Comparison of ENCODE assay signal across 10 mouse cellular contexts in the genomic region with DNA sequence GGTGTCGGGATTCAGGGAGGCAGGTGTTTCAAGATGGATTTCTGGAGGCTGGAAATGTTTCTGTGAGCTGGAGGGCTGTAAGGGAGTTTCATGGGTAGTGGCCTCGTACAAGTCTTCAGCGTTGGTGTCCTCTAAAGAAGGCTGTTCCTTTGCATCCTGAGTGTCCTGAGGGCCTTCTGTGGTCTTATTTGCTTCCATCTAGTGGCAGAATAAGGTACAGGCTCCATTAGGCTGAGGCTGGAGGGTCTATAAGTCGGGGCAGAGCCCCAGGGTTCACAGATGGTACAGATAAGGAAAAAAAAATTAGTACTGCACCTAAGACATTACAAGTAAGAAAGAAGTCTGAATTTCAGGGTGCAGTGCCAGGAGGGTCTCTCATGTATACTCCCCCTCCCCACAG. TPM values are rescaled to one million over a fixed set of nuclear protein-coding genes. Genes with fewer than 3 reads are reported as not detected.
A peak's percentile ranks its signal among the peaks of the same experiment; 100 is the strongest.
DNase-seq lines count a peak whose midpoint lies in the region; ATAC-seq and TF ChIP-seq lines count a peak whose summit lies in the region.
"Had no signal": no experiment of that assay in that cellular context is flagged by ENCODE, and none has a peak within 500 bp of the region (broad histone marks: within the 10 kb centered on the region; RNA-seq: fewer than 3 reads in every experiment).

No protein-coding gene starts in this region.

- H3K27me3 ChIP-seq in embryonic facial prominence, embryonic 11.5 days (ENCODE audit: control insufficient read depth, insufficient read depth, low read length): peaks cover 6% of the 10 kb centered on the region
- H3K27me3 ChIP-seq in embryonic facial prominence, embryonic 10.5 days (replicated peaks; ENCODE audit: low read depth, poor library complexity, severe bottlenecking): peaks cover 86% of the 10 kb centered on the region
- H3K27me3 ChIP-seq in liver, postnatal 0 days (ENCODE audit: insufficient read depth, low read length): peaks cover 41% of the 10 kb centered on the region

- H3K4me3 ChIP-seq in embryonic facial prominence, embryonic 11.5 days (ENCODE audit: low read depth, low read length): no peak overlapping the region
- H3K4me3 ChIP-seq in embryonic facial prominence, embryonic 10.5 days: no peak overlapping the region
- no peak overlapping the region for H3K4me3 ChIP-seq in liver, postnatal 0 days (ENCODE audit: low read depth, low read length)

- H3K36me3 ChIP-seq in embryonic facial prominence, embryonic 11.5 days (replicated peaks; ENCODE audit: control insufficient read depth, insufficient read depth, low read depth, low read length): no peaks in the 10 kb centered on the region
- no peaks in the 10 kb centered on the region for H3K36me3 ChIP-seq in embryonic facial prominence, embryonic 10.5 days (replicated peaks)
- H3K36me3 ChIP-seq in liver, postnatal 0 days (replicated peaks; ENCODE audit: insufficient read depth, low read length): no peaks in the 10 kb centered on the region

- no peak overlapping the region for H3K27ac ChIP-seq in embryonic facial prominence, embryonic 11.5 days (replicated peaks; ENCODE audit: low read depth, low read length)
- H3K27ac ChIP-seq in embryonic facial prominence, embryonic 10.5 days (replicated peaks): no peak overlapping the region
- no peak overlapping the region for H3K27ac ChIP-seq in liver, postnatal 0 days (ENCODE audit: low read depth)

- peak; percentile 62 for TF ChIP-seq CTCF in liver, postnatal 0 days (IDR thresholded peaks at IDR 0.05; ENCODE audit: low read depth)

- TF ChIP-seq EP300 in liver, postnatal 0 days (IDR thresholded peaks at IDR 0.05; ENCODE audit: low read depth): no peak

- WGBS in embryonic facial prominence, embryonic 11.5 days: 24% methylated on average over 4 of the region's 4 CpGs
- 31% methylated on average over 4 of the region's 4 CpGs for WGBS in embryonic facial prominence, embryonic 10.5 days
- WGBS in liver, postnatal 0 days (ENCODE audit: insufficient replicate concordance): 12% methylated on average over 4 of the region's 4 CpGs

- H3K4me2 ChIP-seq in embryonic facial prominence, embryonic 11.5 days (ENCODE audit: low read depth, low read length): no peak overlapping the region
- no peak overlapping the region for H3K4me2 ChIP-seq in liver, postnatal 0 days (ENCODE audit: low read depth, low read length)

- ATAC-seq in embryonic facial prominence, embryonic 11.5 days (replicated peaks; ENCODE audit: insufficient number of reproducible peaks, low FRiP score, low TSS enrichment, low read depth): no peak
- no peak for ATAC-seq in liver, postnatal 0 days
- ATAC-seq in megakaryocyte progenitor cell, adult 5-6 weeks (replicated peaks; ENCODE audit: poor library complexity): peak; percentile 51
- no peak for ATAC-seq in megakaryocyte-erythroid progenitor cell, adult 5-6 weeks (replicated peaks; ENCODE audit: low FRiP score, low TSS enrichment, poor library complexity, severe bottlenecking)

- H3K9me3 ChIP-seq in embryonic facial prominence, embryonic 11.5 days (replicated peaks; ENCODE audit: control insufficient read depth, low read length): no peaks in the 10 kb centered on the region
- H3K9me3 ChIP-seq in embryonic facial prominence, embryonic 10.5 days: no peaks in the 10 kb centered on the region
- H3K9me3 ChIP-seq in liver, postnatal 0 days (ENCODE audit: low read length): no peaks in the 10 kb centered on the region

- H3K9ac ChIP-seq in embryonic facial prominence, embryonic 11.5 days (replicated peaks; ENCODE audit: low read length): no peak overlapping the region
- no peak overlapping the region for H3K9ac ChIP-seq in liver, postnatal 0 days (replicated peaks)

- peak; percentile 45 for DNase-seq in embryonic facial prominence, embryonic 11.5 days (ENCODE audit: low spot score)
- DNase-seq in embryonic facial prominence, embryonic 10.5 days (ENCODE audit: low spot score): no peak
- no peak for DNase-seq in liver, postnatal 0 days
- DNase-seq in liver: no peak
- peak; percentile 44 for DNase-seq in NIH3T3 (ENCODE audit: low read depth)
- no peak for DNase-seq in gastrocnemius, postnatal 10 days

- no peaks in the 10 kb centered on the region for H3K4me1 ChIP-seq in embryonic facial prominence, embryonic 11.5 days (ENCODE audit: control insufficient read depth, insufficient read depth, low read length)
- peaks cover 24% of the 10 kb centered on the region for H3K4me1 ChIP-seq in embryonic facial prominence, embryonic 10.5 days
- peaks cover 10% of the 10 kb centered on the region for H3K4me1 ChIP-seq in liver, postnatal 0 days (ENCODE audit: insufficient read depth)

RNA-seq across cellular contexts. Expression of gene Tmem8b, which starts 2.4 kb away (rescaled TPM):
- 2.1 and 3.2 TPM in 2 replicates for polyA plus RNA-seq in embryonic facial prominence, embryonic 11.5 days (2014; fragmentation: Nextera tagmentation; extraction: Ambion mirVana)
- polyA plus RNA-seq in embryonic facial prominence, embryonic 10.5 days (2016; fragmentation: Nextera tagmentation; extraction: Ambion mirVana): 4.0 and 5.1 TPM in 2 replicates
- 0.29 and 0.33 TPM in 2 replicates for polyA plus RNA-seq in liver, postnatal 0 days (2015; fragmentation: Nextera tagmentation; extraction: Ambion mirVana)
- total RNA-seq in megakaryocyte progenitor cell, adult 5-6 weeks (2015): 0.47 and 0.95 TPM in 2 replicates
- total RNA-seq in megakaryocyte progenitor cell, adult 5-6 weeks (2017): 0.25 and 0.61 TPM in 2 replicates
- 1.2 and 2.5 TPM in 2 replicates for total RNA-seq in megakaryocyte-erythroid progenitor cell, adult 5-6 weeks (2014; fragmentation: Nextera tagmentation)
- 0.38 and 1.6 TPM in 2 replicates for total RNA-seq in megakaryocyte-erythroid progenitor cell, adult 5-6 weeks (2017)
- 10 to 100 TPM in 1 of 2 experiments, 1 to 10 TPM in 1; 9.1 to 10.8 TPM for total RNA-seq in gastrocnemius, postnatal 10 days (2021)

RNA-seq across cellular contexts. Expression of gene Fam221b, which starts 2.5 kb away (rescaled TPM):
- 2.8 and 3.0 TPM in 2 replicates for polyA plus RNA-seq in embryonic facial prominence, embryonic 11.5 days (2014; fragmentation: Nextera tagmentation; extraction: Ambion mirVana)
- 1.4 and 1.7 TPM in 2 replicates for polyA plus RNA-seq in embryonic facial prominence, embryonic 10.5 days (2016; fragmentation: Nextera tagmentation; extraction: Ambion mirVana)
- 1.7 and 1.8 TPM in 2 replicates for polyA plus RNA-seq in liver, postnatal 0 days (2015; fragmentation: Nextera tagmentation; extraction: Ambion mirVana)
- 0.07 TPM in 2 replicates for total RNA-seq in megakaryocyte progenitor cell, adult 5-6 weeks (2015)
- 0.44 and 0.62 TPM in 2 replicates for total RNA-seq in megakaryocyte progenitor cell, adult 5-6 weeks (2017)
- not detected in 2 replicates for total RNA-seq in megakaryocyte-erythroid progenitor cell, adult 5-6 weeks (2014; fragmentation: Nextera tagmentation)
- 0.15 and 0.28 TPM in 2 replicates for total RNA-seq in megakaryocyte-erythroid progenitor cell, adult 5-6 weeks (2017)
- under 1 TPM; 0.18 to 0.26 TPM for total RNA-seq in gastrocnemius, postnatal 10 days (2021)

RNA-seq across cellular contexts. Expression of gene Hint2, which starts 10.1 kb away (rescaled TPM):
- 76.3 and 84.7 TPM in 2 replicates for polyA plus RNA-seq in embryonic facial prominence, embryonic 11.5 days (2014; fragmentation: Nextera tagmentation; extraction: Ambion mirVana)
- 71.7 and 72.8 TPM in 2 replicates for polyA plus RNA-seq in embryonic facial prominence, embryonic 10.5 days (2016; fragmentation: Nextera tagmentation; extraction: Ambion mirVana)
- polyA plus RNA-seq in liver, postnatal 0 days (2015; fragmentation: Nextera tagmentation; extraction: Ambion mirVana): 159 and 186 TPM in 2 replicates
- 36.5 and 52.7 TPM in 2 replicates for total RNA-seq in megakaryocyte progenitor cell, adult 5-6 weeks (2015)
- total RNA-seq in megakaryocyte progenitor cell, adult 5-6 weeks (2017): 43.1 and 58.6 TPM in 2 replicates
- total RNA-seq in megakaryocyte-erythroid progenitor cell, adult 5-6 weeks (2014; fragmentation: Nextera tagmentation): 70.7 and 73.0 TPM in 2 replicates
- 43.1 and 63.0 TPM in 2 replicates for total RNA-seq in megakaryocyte-erythroid progenitor cell, adult 5-6 weeks (2017)
- total RNA-seq in gastrocnemius, postnatal 10 days (2021): 10 to 100 TPM; 51.3 to 57.6 TPM

RNA-seq across cellular contexts. Expression of gene Spag8, which starts 13.0 kb away (rescaled TPM):
- polyA plus RNA-seq in embryonic facial prominence, embryonic 11.5 days (2014; fragmentation: Nextera tagmentation; extraction: Ambion mirVana): 1.1 and 1.8 TPM in 2 replicates
- 1.8 and 2.0 TPM in 2 replicates for polyA plus RNA-seq in embryonic facial prominence, embryonic 10.5 days (2016; fragmentation: Nextera tagmentation; extraction: Ambion mirVana)
- polyA plus RNA-seq in liver, postnatal 0 days (2015; fragmentation: Nextera tagmentation; extraction: Ambion mirVana): not detected in 2 replicates
- 0.22 TPM in 1 of 2 replicates, not detected in the other for total RNA-seq in megakaryocyte progenitor cell, adult 5-6 weeks (2015)
- 0.71 TPM in 1 of 2 replicates, not detected in the other for total RNA-seq in megakaryocyte progenitor cell, adult 5-6 weeks (2017)
- total RNA-seq in megakaryocyte-erythroid progenitor cell, adult 5-6 weeks (2014; fragmentation: Nextera tagmentation): 1.6 TPM in 1 of 2 replicates, not detected in the other
- total RNA-seq in megakaryocyte-erythroid progenitor cell, adult 5-6 weeks (2017): not detected in 2 replicates
- total RNA-seq in gastrocnemius, postnatal 10 days (2021): under 1 TPM in 1 of 2 experiments, not detected in 1; 0.38 TPM
- total RNA-seq: monocyte, adult 5-6 weeks had no signal

RNA-seq across cellular contexts. Expression of gene Olfr70, which starts 34.2 kb away (rescaled TPM):
- not detected in 2 replicates for polyA plus RNA-seq in embryonic facial prominence, embryonic 11.5 days (2014; fragmentation: Nextera tagmentation; extraction: Ambion mirVana)
- 0.07 TPM in 1 of 2 replicates, not detected in the other for polyA plus RNA-seq in embryonic facial prominence, embryonic 10.5 days (2016; fragmentation: Nextera tagmentation; extraction: Ambion mirVana)
- not detected in 2 replicates for polyA plus RNA-seq in liver, postnatal 0 days (2015; fragmentation: Nextera tagmentation; extraction: Ambion mirVana)
- total RNA-seq in megakaryocyte progenitor cell, adult 5-6 weeks (2015): not detected in 2 replicates
- not detected in 2 replicates for total RNA-seq in megakaryocyte progenitor cell, adult 5-6 weeks (2017)
- total RNA-seq in megakaryocyte-erythroid progenitor cell, adult 5-6 weeks (2014; fragmentation: Nextera tagmentation): not detected in 2 replicates
- not detected in 2 replicates for total RNA-seq in megakaryocyte-erythroid progenitor cell, adult 5-6 weeks (2017)
- not detected for total RNA-seq in gastrocnemius, postnatal 10 days (2021)
- total RNA-seq: monocyte, adult 5-6 weeks had no signal
- polyA plus RNA-seq: limb, embryonic 11.5 days had no signal

Comparison
In these comparisons a context has a peak if more than half of its experiments do, and no peak if none do; other contexts are left out.
1. DNase-seq: peak in embryonic facial prominence, embryonic 11.5 days (single experiment) and NIH3T3 (single experiment); none in embryonic facial prominence, embryonic 10.5 days (single experiment), liver, postnatal 0 days (single experiment), liver (single experiment) and gastrocnemius, postnatal 10 days (single experiment).